Mouse (Mus musculus) kidney, postnatal 14 days (tissue): ENCODE data around the gene Enkd1.

Experiments
- DNase-seq: peaks from one replicate; pipeline ENCODE4 v3.0.0; 2022; ENCODE audit warnings: mixed read lengths

Enkd1 gene

GRCm38 (mm10) chr8:105700966-105701824, 6.8 kb downstream of the Enkd1 start, which contains the start of the genes Acd and Pard6a:
Acd (minus strand) TSS chr8:105701102.
Pard6a (plus strand) TSS chr8:105701148.
- DNase-seq, result peak; percentile 97

GRCm38 (mm10) chr8:105700566-105700965, 7.4 kb downstream of the Enkd1 start:
- DNase-seq, result peak; percentile 70

- no peak for DNase-seq
These were observed 8.4 kb downstream of the Enkd1 start for GRCm38 (mm10) chr8:105699488-105700215.

- DNase-seq, result no peak
These were observed 9.3 kb downstream of the Enkd1 start for GRCm38 (mm10) chr8:105698734-105699133.

GRCm38 (mm10) chr8:105697196-105697780, 10.7 kb downstream of the Enkd1 start:
- no peak for DNase-seq

- no peak for DNase-seq
These were observed 12.8 kb downstream of the Enkd1 start for GRCm38 (mm10) chr8:105695080-105695780.

- no peak for DNase-seq
These were observed 13.8 kb downstream of the Enkd1 start for GRCm38 (mm10) chr8:105694051-105694799.

GRCm38 (mm10) chr8:105693648-105694047, 14.4 kb downstream of the Enkd1 start:
- DNase-seq, result peak; percentile 84

GRCm38 (mm10) chr8:105692449-105693182, 15.4 kb downstream of the Enkd1 start:
- no peak for DNase-seq

- no peak for DNase-seq
These were observed 17.0 kb downstream of the Enkd1 start for GRCm38 (mm10) chr8:105690978-105691377.

GRCm38 (mm10) chr8:105689983-105690360, 18.0 kb downstream of the Enkd1 start:
- DNase-seq, result no peak

- no peak for DNase-seq
These were observed 18.6 kb downstream of the Enkd1 start for GRCm38 (mm10) chr8:105689256-105689982.

- DNase-seq, result no peak
These were observed 19.7 kb downstream of the Enkd1 start for GRCm38 (mm10) chr8:105688242-105688752.

- DNase-seq, result no peak
These were observed 20.5 kb downstream of the Enkd1 start for GRCm38 (mm10) chr8:105687512-105687911.

GRCm38 (mm10) chr8:105686551-105686950, 21.5 kb downstream of the Enkd1 start:
- DNase-seq, result no peak

GRCm38 (mm10) chr8:105685796-105686308, 22.2 kb downstream of the Enkd1 start, which contains the start of gene Carmil2:
Carmil2 (plus strand) TSS chr8:105686274.
- peak; percentile 61 for DNase-seq

GRCm38 (mm10) chr8:105685325-105685724, 22.7 kb downstream of the Enkd1 start:
- DNase-seq, result no peak

GRCm38 (mm10) chr8:105677891-105678290, 30.1 kb downstream of the Enkd1 start:
- DNase-seq, result no peak

- peak; percentile 36 for DNase-seq
These were observed 46.8 kb downstream of the Enkd1 start for GRCm38 (mm10) chr8:105661167-105661566.

- no peak for DNase-seq
These were observed 50.4 kb downstream of the Enkd1 start for GRCm38 (mm10) chr8:105657641-105658040.
